42 mouse cellular contexts compared by ENCODE assay signal in the genomic region with DNA sequence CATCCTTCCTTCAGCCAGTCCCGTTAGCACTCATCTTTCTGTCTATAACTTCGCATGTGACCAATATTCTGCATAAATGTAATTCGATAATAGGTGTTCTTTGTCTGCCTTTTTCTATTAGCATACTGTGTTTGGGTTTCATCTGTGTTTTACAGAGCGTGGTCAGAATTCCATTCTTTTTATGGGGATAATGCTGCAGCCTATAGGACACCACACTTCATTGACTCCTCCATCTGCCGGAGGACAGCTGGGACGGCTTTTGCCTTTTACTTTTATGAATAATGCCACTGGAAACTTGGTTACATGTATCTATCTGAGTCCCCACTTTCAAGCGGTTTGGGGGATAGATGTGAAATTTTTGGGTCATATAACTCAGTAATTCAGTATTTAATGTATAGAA. TPM values are rescaled to one million over a fixed set of nuclear protein-coding genes. Genes with fewer than 3 reads are reported as not detected.
"Had no signal": no experiment of that assay in that cellular context is flagged by ENCODE, and none has a peak within 500 bp of the region (broad histone marks: within the 10 kb centered on the region; RNA-seq: fewer than 3 reads in every experiment).

No protein-coding gene starts in this region.

- H3K4me2 ChIP-seq: heart, embryonic 12.5 days; heart, embryonic 13.5 days; heart, embryonic 15.5 days; hindbrain, embryonic 12.5 days; hindbrain, embryonic 13.5 days; hindbrain, embryonic 14.5 days; hindbrain, embryonic 15.5 days; intestine, embryonic 15.5 days; kidney, embryonic 15.5 days had no signal

- DNase-seq: heart, postnatal 10 days; heart, postnatal 14 days; heart, postnatal 36 days; heart, postnatal 4 days; kidney, adult 11 months; kidney, adult 18-20 months; kidney, adult 2 months; kidney, adult 8-10 months; kidney, adult 9 months; kidney, postnatal 10 days; kidney, postnatal 14 days; kidney, postnatal 25 days; kidney, postnatal 36 days; kidney, postnatal 4 days; layer of hippocampus, adult 9-11 months; layer of hippocampus, postnatal 36 days had no signal

- H3K4me1 ChIP-seq: hindbrain, embryonic 10.5 days; hindbrain, embryonic 12.5 days; hindbrain, embryonic 13.5 days; hindbrain, embryonic 15.5 days; intestine, embryonic 15.5 days; kidney, embryonic 15.5 days had no signal

- H3K9ac ChIP-seq: heart, embryonic 12.5 days; heart, embryonic 13.5 days; heart, embryonic 15.5 days; hindbrain, embryonic 12.5 days; hindbrain, embryonic 13.5 days; hindbrain, embryonic 14.5 days; hindbrain, embryonic 15.5 days; intestine, embryonic 15.5 days; kidney, embryonic 15.5 days had no signal

- ATAC-seq: hindbrain, embryonic 16.5 days; hindbrain, postnatal 0 days; inflammation-experienced regulatory T-cells, adult 6 months; intestine, embryonic 15.5 days; intestine, embryonic 16.5 days; intestine, postnatal 0 days had no signal

- H3K36me3 ChIP-seq: heart, embryonic 10.5 days; heart, embryonic 15.5 days; hindbrain, embryonic 10.5 days; hindbrain, embryonic 12.5 days; hindbrain, embryonic 13.5 days; hindbrain, embryonic 15.5 days; intestine, embryonic 15.5 days; kidney, embryonic 15.5 days had no signal

- H3K27me3 ChIP-seq: heart, embryonic 12.5 days; heart, embryonic 13.5 days; heart, embryonic 15.5 days; hindbrain, embryonic 12.5 days; hindbrain, embryonic 13.5 days; hindbrain, embryonic 15.5 days; intestine, embryonic 15.5 days; kidney, embryonic 15.5 days had no signal

- H3K27ac ChIP-seq: heart, embryonic 10.5 days; heart, embryonic 13.5 days; heart, embryonic 15.5 days; hindbrain, embryonic 10.5 days; hindbrain, embryonic 12.5 days; hindbrain, embryonic 13.5 days; hindbrain, embryonic 14.5 days; hindbrain, embryonic 15.5 days; hindbrain, postnatal 0 days; intestine, embryonic 15.5 days; kidney, embryonic 15.5 days; kidney, postnatal 0 days; layer of hippocampus, adult 2 months had no signal

- H3K4me3 ChIP-seq: heart, embryonic 10.5 days; heart, embryonic 12.5 days; heart, embryonic 13.5 days; heart, embryonic 15.5 days; hindbrain, embryonic 10.5 days; hindbrain, embryonic 12.5 days; hindbrain, embryonic 13.5 days; hindbrain, embryonic 15.5 days; intestine, embryonic 15.5 days; kidney, embryonic 15.5 days; layer of hippocampus, adult 2 months had no signal

- H3K9me3 ChIP-seq: heart, embryonic 10.5 days; heart, embryonic 12.5 days; heart, embryonic 13.5 days; heart, embryonic 15.5 days; hindbrain, embryonic 10.5 days; hindbrain, embryonic 12.5 days; hindbrain, embryonic 13.5 days; hindbrain, embryonic 15.5 days; intestine, embryonic 15.5 days; kidney, embryonic 15.5 days had no signal

RNA-seq across cellular contexts. Expression of a gene that starts 49.5 kb away (rescaled TPM):
- polyA plus RNA-seq: heart, embryonic 10.5 days; heart, embryonic 12.5 days; heart, embryonic 13.5 days; heart, embryonic 14.5 days; heart, embryonic 15.5 days; heart, embryonic 16.5 days; heart, postnatal 0 days; hindbrain, embryonic 10.5 days; hindbrain, embryonic 11.5 days; hindbrain, embryonic 12.5 days; hindbrain, embryonic 13.5 days; hindbrain, embryonic 14.5 days; hindbrain, embryonic 15.5 days; hindbrain, embryonic 16.5 days; hindbrain, postnatal 0 days; inflammation-experienced regulatory T-cells, adult 6 months; intestine, embryonic 14.5 days; intestine, embryonic 15.5 days; intestine, embryonic 16.5 days; intestine, postnatal 0 days; kidney, adult 2 months; kidney, embryonic 14.5 days; kidney, embryonic 15.5 days; kidney, embryonic 16.5 days; kidney, postnatal 0 days had no signal

RNA-seq across cellular contexts. Expression of a gene that starts 56.5 kb away (rescaled TPM):
- polyA plus RNA-seq: heart, embryonic 12.5 days; heart, embryonic 14.5 days; heart, embryonic 15.5 days; heart, embryonic 16.5 days; heart, postnatal 0 days; hindbrain, embryonic 10.5 days; hindbrain, embryonic 14.5 days; inflammation-experienced regulatory T-cells, adult 6 months; intestine, embryonic 14.5 days; intestine, embryonic 15.5 days; large intestine, adult 2 months had no signal
